Mouse (Mus musculus): ENCODE measurements around the gene Lgi4.

DNA sequence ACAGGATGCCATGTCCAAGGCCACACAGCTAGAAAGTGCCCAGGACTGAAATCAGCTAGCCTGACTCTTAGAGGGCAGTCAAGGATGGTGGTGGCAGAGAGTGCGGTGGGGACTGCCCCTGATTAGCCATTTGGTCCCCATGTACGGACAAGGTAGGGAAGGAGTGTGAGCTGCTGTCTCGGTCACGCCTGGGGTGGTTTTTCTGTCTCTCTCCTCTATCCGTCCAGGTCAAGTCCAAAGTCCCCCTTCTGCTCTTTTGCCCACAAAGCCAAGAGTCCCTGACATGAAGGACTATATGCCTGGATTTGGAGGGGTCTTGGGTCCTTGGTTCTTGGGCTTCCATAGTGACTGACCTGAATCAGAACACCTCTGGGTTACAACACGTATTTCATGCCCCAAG is 54.7 kb downstream of the Lgi4 start:
- TF ChIP-seq EP300 (IDR thresholded peaks at IDR 0.05) (no peak), CTCF (IDR thresholded peaks at IDR 0.05) (no peak)
